Mouse (Mus musculus): ENCODE data around the gene Ltv1. TPM values are rescaled to one million over a fixed set of nuclear protein-coding genes. Genes with fewer than 3 reads are reported as not detected.

Ltv1 gene
- polyA plus RNA-seq, 1 experiment from 2014 or later = 21.5 TPM

- no peaks in the 10 kb centered on the region for H3K4me1 ChIP-seq (ENCODE audit: control insufficient read depth, low read depth, low read length)
- H3K9me3 ChIP-seq (replicated peaks; ENCODE audit: control insufficient read depth, low read length) = no peaks in the 10 kb centered on the region
- no peak for ATAC-seq (ENCODE audit: low read depth)
- H3K36me3 ChIP-seq (ENCODE audit: control insufficient read depth, insufficient read depth) = no peaks in the 10 kb centered on the region
- H3K9ac ChIP-seq (ENCODE audit: low read depth, low read length) = no peak overlapping the region
- H3K27ac ChIP-seq (ENCODE audit: low read length) = no peak overlapping the region
- no peak overlapping the region for H3K4me2 ChIP-seq (ENCODE audit: low read depth, low read length)
- 51% methylated on average over 7 of the region's 7 CpGs for WGBS (ENCODE audit: insufficient replicate concordance)
- H3K4me3 ChIP-seq (ENCODE audit: low read depth, low read length) = no peak overlapping the region
- H3K27me3 ChIP-seq (ENCODE audit: control insufficient read depth, insufficient read depth, low read depth, low read length) = no peaks in the 10 kb centered on the region
Observed at GRCm38 (mm10) chr10:13225377-13226063, 32.6 kb upstream of the Ltv1 start.

GRCm38 (mm10) chr10:13222135-13222534 lies 29.2 kb upstream of the Ltv1 start:
- Histone ChIP-seq H3K9me3 (replicated peaks; ENCODE audit: control insufficient read depth, low read length) (no peaks in the 10 kb centered on the region), H3K27ac (ENCODE audit: low read length) (no peak overlapping the region), H3K4me3 (ENCODE audit: low read depth, low read length) (no peak overlapping the region), H3K4me1 (ENCODE audit: control insufficient read depth, low read depth, low read length) (no peaks in the 10 kb centered on the region), H3K36me3 (ENCODE audit: control insufficient read depth, insufficient read depth) (no peaks in the 10 kb centered on the region), H3K4me2 (ENCODE audit: low read depth, low read length) (no peak overlapping the region), H3K27me3 (ENCODE audit: control insufficient read depth, insufficient read depth, low read depth, low read length) (no peaks in the 10 kb centered on the region), H3K9ac (ENCODE audit: low read depth, low read length) (no peak overlapping the region)
- WGBS (ENCODE audit: insufficient replicate concordance) = 61% methylated on average over 3 of the region's 3 CpGs
- no peak for ATAC-seq (ENCODE audit: low read depth)

GRCm38 (mm10) chr10:13220061-13220460 lies 27.1 kb upstream of the Ltv1 start:
- Histone ChIP-seq H3K4me1 (ENCODE audit: control insufficient read depth, low read depth, low read length) (no peaks in the 10 kb centered on the region), H3K27ac (ENCODE audit: low read length) (no peak overlapping the region), H3K4me2 (ENCODE audit: low read depth, low read length) (no peak overlapping the region), H3K9me3 (replicated peaks; ENCODE audit: control insufficient read depth, low read length) (no peaks in the 10 kb centered on the region), H3K36me3 (ENCODE audit: control insufficient read depth, insufficient read depth) (no peaks in the 10 kb centered on the region), H3K27me3 (ENCODE audit: control insufficient read depth, insufficient read depth, low read depth, low read length) (no peaks in the 10 kb centered on the region), H3K4me3 (ENCODE audit: low read depth, low read length) (no peak overlapping the region), H3K9ac (ENCODE audit: low read depth, low read length) (no peak overlapping the region)
- ATAC-seq (ENCODE audit: low read depth) = no peak
- 55% methylated on average over 1 of the region's 1 CpGs for WGBS (ENCODE audit: insufficient replicate concordance)

GRCm38 (mm10) chr10:13213956-13214355 lies 21.0 kb upstream of the Ltv1 start:
- WGBS (ENCODE audit: insufficient replicate concordance) = 64% methylated on average over 12 of the region's 12 CpGs
- no peaks in the 10 kb centered on the region for H3K9me3 ChIP-seq (replicated peaks; ENCODE audit: control insufficient read depth, low read length)
- no peak overlapping the region for H3K4me3 ChIP-seq (ENCODE audit: low read depth, low read length)
- no peaks in the 10 kb centered on the region for H3K36me3 ChIP-seq (ENCODE audit: control insufficient read depth, insufficient read depth)
- no peak overlapping the region for H3K9ac ChIP-seq (ENCODE audit: low read depth, low read length)
- H3K27me3 ChIP-seq (ENCODE audit: control insufficient read depth, insufficient read depth, low read depth, low read length) = no peaks in the 10 kb centered on the region
- H3K4me1 ChIP-seq (ENCODE audit: control insufficient read depth, low read depth, low read length) = no peaks in the 10 kb centered on the region
- H3K4me2 ChIP-seq (ENCODE audit: low read depth, low read length) = no peak overlapping the region
- ATAC-seq (ENCODE audit: low read depth) = no peak
- no peak overlapping the region for H3K27ac ChIP-seq (ENCODE audit: low read length)

- Histone ChIP-seq H3K27ac (ENCODE audit: low read length) (no peak overlapping the region), H3K36me3 (ENCODE audit: control insufficient read depth, insufficient read depth) (no peaks in the 10 kb centered on the region), H3K4me3 (ENCODE audit: low read depth, low read length) (no peak overlapping the region), H3K9ac (ENCODE audit: low read depth, low read length) (no peak overlapping the region), H3K4me2 (ENCODE audit: low read depth, low read length) (no peak overlapping the region), H3K9me3 (replicated peaks; ENCODE audit: control insufficient read depth, low read length) (no peaks in the 10 kb centered on the region), H3K27me3 (ENCODE audit: control insufficient read depth, insufficient read depth, low read depth, low read length) (no peaks in the 10 kb centered on the region), H3K4me1 (ENCODE audit: control insufficient read depth, low read depth, low read length) (no peaks in the 10 kb centered on the region)
- ATAC-seq (ENCODE audit: low read depth) = no peak
- WGBS (ENCODE audit: insufficient replicate concordance) = 61% methylated on average over 6 of the region's 6 CpGs
Observed at GRCm38 (mm10) chr10:13212829-13213228, 19.9 kb upstream of the Ltv1 start.

- ATAC-seq (ENCODE audit: low read depth) = no peak
- Histone ChIP-seq H3K27ac (ENCODE audit: low read length) (no peak overlapping the region), H3K4me2 (ENCODE audit: low read depth, low read length) (no peak overlapping the region), H3K4me3 (ENCODE audit: low read depth, low read length) (no peak overlapping the region), H3K27me3 (ENCODE audit: control insufficient read depth, insufficient read depth, low read depth, low read length) (no peaks in the 10 kb centered on the region), H3K4me1 (ENCODE audit: control insufficient read depth, low read depth, low read length) (no peaks in the 10 kb centered on the region), H3K9ac (ENCODE audit: low read depth, low read length) (no peak overlapping the region), H3K36me3 (ENCODE audit: control insufficient read depth, insufficient read depth) (no peaks in the 10 kb centered on the region), H3K9me3 (replicated peaks; ENCODE audit: control insufficient read depth, low read length) (no peaks in the 10 kb centered on the region)
- 71% methylated on average over 9 of the region's 9 CpGs for WGBS (ENCODE audit: insufficient replicate concordance)
Observed at GRCm38 (mm10) chr10:13212326-13212725, 19.4 kb upstream of the Ltv1 start.

GRCm38 (mm10) chr10:13209930-13210637 lies 17.1 kb upstream of the Ltv1 start:
- Histone ChIP-seq H3K4me3 (ENCODE audit: low read depth, low read length) (no peak overlapping the region), H3K27me3 (ENCODE audit: control insufficient read depth, insufficient read depth, low read depth, low read length) (no peaks in the 10 kb centered on the region), H3K4me2 (ENCODE audit: low read depth, low read length) (no peak overlapping the region), H3K4me1 (ENCODE audit: control insufficient read depth, low read depth, low read length) (no peaks in the 10 kb centered on the region), H3K9me3 (replicated peaks; ENCODE audit: control insufficient read depth, low read length) (no peaks in the 10 kb centered on the region), H3K9ac (ENCODE audit: low read depth, low read length) (no peak overlapping the region), H3K36me3 (ENCODE audit: control insufficient read depth, insufficient read depth) (no peaks in the 10 kb centered on the region), H3K27ac (ENCODE audit: low read length) (no peak overlapping the region)
- WGBS (ENCODE audit: insufficient replicate concordance) = 68% methylated on average over 8 of the region's 8 CpGs
- ATAC-seq (ENCODE audit: low read depth) = no peak

GRCm38 (mm10) chr10:13209506-13209905 lies 16.5 kb upstream of the Ltv1 start:
- no peaks in the 10 kb centered on the region for H3K27me3 ChIP-seq (ENCODE audit: control insufficient read depth, insufficient read depth, low read depth, low read length)
- no peak overlapping the region for H3K9ac ChIP-seq (ENCODE audit: low read depth, low read length)
- no peak overlapping the region for H3K4me3 ChIP-seq (ENCODE audit: low read depth, low read length)
- no peak for ATAC-seq (ENCODE audit: low read depth)
- 63% methylated on average over 3 of the region's 3 CpGs for WGBS (ENCODE audit: insufficient replicate concordance)
- H3K36me3 ChIP-seq (ENCODE audit: control insufficient read depth, insufficient read depth) = no peaks in the 10 kb centered on the region
- no peak overlapping the region for H3K4me2 ChIP-seq (ENCODE audit: low read depth, low read length)
- H3K27ac ChIP-seq (ENCODE audit: low read length) = no peak overlapping the region
- H3K4me1 ChIP-seq (ENCODE audit: control insufficient read depth, low read depth, low read length) = no peaks in the 10 kb centered on the region
- no peaks in the 10 kb centered on the region for H3K9me3 ChIP-seq (replicated peaks; ENCODE audit: control insufficient read depth, low read length)

GRCm38 (mm10) chr10:13209061-13209460 lies 16.1 kb upstream of the Ltv1 start:
- H3K36me3 ChIP-seq (ENCODE audit: control insufficient read depth, insufficient read depth) = no peaks in the 10 kb centered on the region
- no peak for ATAC-seq (ENCODE audit: low read depth)
- no peaks in the 10 kb centered on the region for H3K9me3 ChIP-seq (replicated peaks; ENCODE audit: control insufficient read depth, low read length)
- H3K27me3 ChIP-seq (ENCODE audit: control insufficient read depth, insufficient read depth, low read depth, low read length) = no peaks in the 10 kb centered on the region
- H3K27ac ChIP-seq (ENCODE audit: low read length) = no peak overlapping the region
- no peak overlapping the region for H3K9ac ChIP-seq (ENCODE audit: low read depth, low read length)
- H3K4me1 ChIP-seq (ENCODE audit: control insufficient read depth, low read depth, low read length) = no peaks in the 10 kb centered on the region
- no peak overlapping the region for H3K4me3 ChIP-seq (ENCODE audit: low read depth, low read length)
- WGBS (ENCODE audit: insufficient replicate concordance) = 73% methylated on average over 4 of the region's 4 CpGs
- no peak overlapping the region for H3K4me2 ChIP-seq (ENCODE audit: low read depth, low read length)

Measured in liver, embryonic 16.5 days (tissue).